Mouse (Mus musculus) embryonic fibroblast, embryonic 13.5 days (primary cell): Measurements from ENCODE around the gene B3gntl1.

Experiments used
- CTCF ChIP-seq: IDR thresholded peaks from 2 replicates; pipeline ENCODE4 v1.5.1; 2011; ENCODE audit warnings: mild to moderate bottlenecking, control low read depth, low read length, moderate library complexity, borderline replicate concordance; ENCODE audit not compliant: insufficient read depth
- POLR2A ChIP-seq: IDR thresholded peaks from 2 replicates; pipeline ENCODE4 v1.6.1; 2011; ENCODE audit warnings: low read depth, mild to moderate bottlenecking, control low read depth, low read length, moderate library complexity

DNA sequence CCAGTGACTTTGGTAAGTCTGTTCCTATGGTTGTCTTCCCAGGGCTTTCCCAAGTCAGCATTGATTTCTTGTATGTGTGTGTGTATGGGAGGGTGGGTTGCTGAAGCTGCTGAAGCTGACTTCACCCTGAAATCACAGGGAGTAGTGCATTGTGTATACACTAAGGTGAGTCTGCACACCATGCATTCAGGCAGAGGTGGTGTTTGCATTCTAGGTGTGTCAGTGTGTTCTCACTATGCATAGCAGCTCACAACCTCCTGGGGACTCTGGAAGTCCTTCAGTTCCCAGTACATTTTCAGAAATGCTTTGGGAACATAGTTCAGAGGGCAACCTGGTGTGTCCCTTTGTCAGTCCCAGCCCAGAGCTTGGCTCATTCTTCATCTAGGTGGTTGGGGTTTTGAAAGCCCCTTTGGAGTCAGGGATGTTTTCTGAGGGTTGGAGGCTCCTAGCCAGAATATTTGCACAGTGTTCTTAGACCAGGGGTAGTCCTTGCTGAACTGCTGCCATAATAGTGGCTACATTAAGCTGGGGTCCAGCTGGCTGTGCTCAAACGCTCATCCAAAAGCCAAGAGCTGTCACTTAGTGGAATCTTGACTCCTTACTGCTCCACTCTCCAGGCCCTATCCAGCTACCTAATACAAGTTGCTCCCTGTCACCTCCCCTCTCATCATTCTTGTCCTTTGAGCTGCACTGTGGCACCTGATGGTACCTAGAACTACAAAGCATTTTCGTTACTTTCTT, 42.0 kb upstream of the B3gntl1 start:
- no peak for TF ChIP-seq CTCF
- no peak for TF ChIP-seq POLR2A
